Mouse (Mus musculus): ENCODE data around the gene Drc1.

Drc1 gene

GRCm38 (mm10) chr5:30281291-30281732 lies at the start of gene Drc1:
Gene Drc1, plus strand, starts transcription at chr5:30281388.
- no peak for DNase-seq

DNA sequence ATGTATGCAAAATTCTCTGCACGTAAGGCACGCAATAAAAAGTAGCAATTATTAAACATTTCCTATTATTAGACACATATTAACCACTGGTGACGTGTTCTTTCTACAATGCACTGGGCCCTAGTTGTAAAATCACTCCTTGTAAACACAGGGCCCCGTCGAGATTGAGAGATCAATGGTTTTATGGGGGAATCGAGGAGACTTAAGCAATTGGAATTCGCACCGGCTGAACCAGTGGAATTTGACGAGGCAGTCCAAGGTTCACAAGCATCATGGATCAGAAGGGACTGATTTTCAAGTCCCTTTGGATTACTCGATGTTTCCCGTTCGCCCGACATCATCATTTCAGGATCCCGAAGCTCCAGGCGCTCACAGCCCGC lies 49.3 kb upstream of the Drc1 start:
- DNase-seq: no peak

DNA sequence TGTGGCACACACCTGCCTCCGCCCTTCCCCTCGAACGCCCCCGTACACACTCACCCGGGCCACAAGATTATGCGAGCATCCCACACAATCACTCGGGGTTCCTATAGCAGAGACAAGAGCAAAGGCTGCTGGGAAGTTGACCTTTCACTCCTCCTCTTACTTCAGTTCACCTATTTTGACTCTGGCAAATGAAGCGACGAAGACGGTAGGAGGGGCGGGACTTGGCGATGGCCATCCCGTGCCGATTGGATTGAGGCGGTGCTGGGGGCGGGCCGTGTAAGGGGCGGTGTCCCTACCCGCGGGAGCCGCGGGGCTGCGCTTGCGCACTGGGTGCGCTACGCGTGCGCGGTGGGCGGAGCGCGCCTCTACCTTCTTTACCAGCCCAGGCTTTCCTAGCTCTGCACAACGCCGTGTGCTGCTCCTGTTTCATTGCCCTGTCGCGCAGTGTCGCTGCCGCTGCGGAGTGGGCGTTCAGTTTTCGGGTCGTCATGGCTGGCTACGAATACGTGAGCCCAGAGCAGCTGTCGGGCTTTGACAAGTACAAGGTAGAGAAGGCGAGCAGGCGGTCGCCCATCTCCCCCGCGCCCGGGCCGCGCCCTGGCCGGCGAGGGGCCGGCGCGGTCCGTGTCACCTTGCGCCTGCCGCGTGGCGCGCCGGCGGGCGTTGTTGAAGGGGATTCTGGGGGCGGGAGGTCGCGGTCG lies 48.8 kb upstream of the Drc1 start, which contains the start of gene Selenoi:
Selenoi (plus strand) TSS at position 311 of the 701 bp plus-strand sequence.
- DNase-seq: peak; percentile 100

DNA sequence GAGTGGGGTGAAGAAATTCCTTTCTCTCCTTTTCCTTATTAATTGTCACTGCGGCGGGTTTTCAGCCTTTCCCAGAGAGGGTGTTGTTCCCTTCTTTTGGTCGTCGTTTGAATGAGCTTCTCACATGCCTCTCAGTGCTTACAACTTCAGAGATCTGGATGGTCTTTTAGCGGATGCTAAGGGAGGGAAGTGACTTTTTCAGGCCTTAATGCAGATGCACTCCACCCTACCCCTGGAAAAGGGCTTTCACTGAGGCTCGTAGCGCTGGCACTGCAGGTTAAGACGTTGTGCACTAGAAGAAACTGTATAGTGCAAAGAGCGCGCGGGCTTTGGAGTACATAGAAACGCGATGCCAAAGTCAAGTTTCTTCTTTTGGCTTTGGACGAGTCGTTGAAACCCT lies 48.1 kb upstream of the Drc1 start:
- peak; percentile 22 for DNase-seq

DNA sequence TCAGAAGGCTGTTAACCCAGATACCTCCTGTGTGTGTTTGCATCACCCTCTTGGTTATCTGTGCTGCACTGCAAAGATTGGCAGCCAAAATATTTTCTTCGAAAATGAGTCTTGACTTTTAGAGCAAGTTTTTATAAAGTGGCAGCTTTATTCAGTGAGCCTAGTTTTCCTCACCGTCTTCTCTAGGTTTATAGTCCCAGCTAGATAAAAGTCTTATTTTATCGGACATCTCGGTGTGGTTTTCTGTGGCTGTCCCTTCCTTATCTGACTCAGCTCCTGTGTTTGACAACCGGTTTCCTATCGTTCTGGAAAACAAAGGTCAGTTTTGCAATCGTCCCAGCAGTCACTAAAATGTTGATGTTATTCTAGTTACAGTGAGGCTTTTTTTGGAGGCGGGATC lies 47.2 kb upstream of the Drc1 start:
- no peak for DNase-seq

DNA sequence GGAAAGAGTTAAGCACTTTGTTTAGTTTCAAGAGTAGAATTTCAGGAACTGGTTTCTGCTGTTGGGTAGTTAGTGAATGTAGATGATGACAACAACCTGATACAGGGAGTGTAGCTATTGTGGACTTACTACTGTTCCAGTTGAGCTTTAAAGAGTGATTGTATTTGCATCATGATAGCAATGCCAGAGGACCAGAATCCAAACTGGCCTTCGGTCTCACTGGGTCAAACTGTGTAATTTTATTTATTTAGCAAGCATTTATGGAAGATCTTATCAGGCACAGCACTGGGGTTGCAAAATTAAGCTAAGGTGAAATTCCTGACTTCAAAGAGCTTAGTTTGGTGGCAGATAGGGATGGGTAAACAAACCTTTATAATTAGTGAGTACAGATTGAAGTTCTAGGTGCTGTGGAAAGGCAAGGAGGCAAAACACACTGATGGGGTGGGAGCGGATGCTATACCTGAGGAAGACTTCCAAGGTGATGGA lies 45.5 kb upstream of the Drc1 start:
- no peak for DNase-seq

DNA sequence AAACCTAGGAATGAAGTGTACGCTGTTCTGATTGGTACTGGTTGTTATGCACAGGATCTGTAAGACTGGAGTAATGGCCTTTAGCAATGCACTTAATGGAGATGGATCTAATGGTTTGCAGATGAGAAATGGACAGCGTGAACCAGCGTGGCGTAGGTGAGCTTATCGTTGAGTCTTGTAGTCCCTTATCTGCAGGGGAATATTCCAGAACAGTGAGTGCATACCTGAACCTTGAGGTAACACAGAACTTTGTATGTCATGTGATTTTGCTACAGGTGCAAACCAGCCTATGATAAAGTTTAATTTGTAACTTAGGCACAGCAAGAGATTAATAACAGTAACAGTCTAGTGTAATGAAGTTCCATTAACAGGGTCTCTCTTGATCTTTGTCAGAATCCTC lies 42.7 kb upstream of the Drc1 start:
- no peak for DNase-seq

DNA sequence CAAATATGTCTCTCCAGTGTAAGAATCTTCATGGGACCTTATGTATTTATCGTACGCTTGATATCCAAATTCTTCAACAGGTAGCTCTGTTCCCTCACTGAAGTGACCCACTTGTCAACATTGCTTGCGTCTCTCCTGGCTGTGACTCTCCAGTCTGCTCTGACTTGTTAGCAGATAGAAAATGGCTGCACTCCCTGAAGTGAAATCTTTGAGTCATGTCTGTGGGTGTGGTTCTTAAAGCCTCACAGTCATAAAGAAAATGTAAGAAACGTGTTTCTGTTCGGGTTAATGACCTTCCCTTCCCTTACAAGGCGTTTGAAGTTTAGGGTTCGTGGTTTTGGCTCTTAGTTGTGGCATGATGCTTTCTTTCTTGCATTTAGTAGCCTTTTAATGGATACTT lies 40.6 kb upstream of the Drc1 start:
- DNase-seq: no peak

DNA sequence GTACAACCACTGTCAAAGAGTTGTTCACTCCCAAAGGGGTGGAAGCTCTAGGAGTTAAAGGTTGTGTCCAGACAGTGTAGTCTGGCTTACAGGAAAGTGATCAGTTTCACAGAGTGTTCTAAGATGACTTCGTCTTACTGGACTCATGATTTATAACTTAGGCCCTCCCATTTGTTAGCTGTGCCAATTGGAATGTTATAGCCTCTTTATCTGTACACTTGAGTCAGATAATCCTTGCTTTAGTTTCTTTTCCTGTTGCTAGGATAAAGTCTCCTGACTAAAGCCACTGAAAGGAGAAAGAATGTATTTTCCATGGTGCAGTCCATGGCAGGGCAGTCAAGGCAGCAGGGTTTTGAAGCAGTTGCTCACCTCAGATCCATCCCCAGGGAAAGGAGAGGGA lies 38.8 kb upstream of the Drc1 start:
- DNase-seq: no peak

- DNase-seq: no peak
Measured at GRCm38 (mm10) chr5:30243741-30244140, 37.4 kb upstream of the Drc1 start.

DNA sequence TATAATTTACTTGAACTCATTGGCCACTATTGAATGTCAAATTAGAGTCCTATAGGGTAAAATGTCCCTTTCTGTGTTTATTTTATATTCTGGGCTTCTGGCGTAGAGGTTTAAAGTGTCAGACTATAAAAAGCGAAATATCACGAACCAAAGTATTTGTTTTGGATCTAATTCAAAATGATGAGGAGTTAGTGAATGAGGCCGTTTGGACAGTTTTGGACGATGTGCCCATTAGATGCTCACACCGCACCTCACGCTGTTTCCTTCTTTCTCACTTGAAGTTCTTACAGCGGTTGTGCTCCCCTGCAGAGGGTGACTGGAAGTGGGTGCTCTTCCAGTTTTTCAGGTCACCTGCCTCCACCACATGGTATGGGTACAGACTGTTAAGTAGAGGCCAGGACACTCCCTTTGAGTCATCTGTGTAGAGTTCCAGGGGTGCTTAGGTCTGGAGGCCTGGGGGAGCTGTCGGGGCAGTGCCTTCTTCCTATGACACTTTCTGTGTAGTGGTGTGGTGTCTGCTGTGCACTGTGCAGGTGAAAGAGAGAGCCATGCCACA lies 35.2 kb upstream of the Drc1 start:
- DNase-seq: no peak

- DNase-seq: peak; percentile 31
Measured at GRCm38 (mm10) chr5:30247666-30248065, 33.5 kb upstream of the Drc1 start.

GRCm38 (mm10) chr5:30255567-30256354 lies 25.4 kb upstream of the Drc1 start:
- DNase-seq: no peak

GRCm38 (mm10) chr5:30258776-30259175 lies 22.4 kb upstream of the Drc1 start:
- no peak for DNase-seq

GRCm38 (mm10) chr5:30270571-30271190 lies 10.5 kb upstream of the Drc1 start:
- DNase-seq: no peak

DNA sequence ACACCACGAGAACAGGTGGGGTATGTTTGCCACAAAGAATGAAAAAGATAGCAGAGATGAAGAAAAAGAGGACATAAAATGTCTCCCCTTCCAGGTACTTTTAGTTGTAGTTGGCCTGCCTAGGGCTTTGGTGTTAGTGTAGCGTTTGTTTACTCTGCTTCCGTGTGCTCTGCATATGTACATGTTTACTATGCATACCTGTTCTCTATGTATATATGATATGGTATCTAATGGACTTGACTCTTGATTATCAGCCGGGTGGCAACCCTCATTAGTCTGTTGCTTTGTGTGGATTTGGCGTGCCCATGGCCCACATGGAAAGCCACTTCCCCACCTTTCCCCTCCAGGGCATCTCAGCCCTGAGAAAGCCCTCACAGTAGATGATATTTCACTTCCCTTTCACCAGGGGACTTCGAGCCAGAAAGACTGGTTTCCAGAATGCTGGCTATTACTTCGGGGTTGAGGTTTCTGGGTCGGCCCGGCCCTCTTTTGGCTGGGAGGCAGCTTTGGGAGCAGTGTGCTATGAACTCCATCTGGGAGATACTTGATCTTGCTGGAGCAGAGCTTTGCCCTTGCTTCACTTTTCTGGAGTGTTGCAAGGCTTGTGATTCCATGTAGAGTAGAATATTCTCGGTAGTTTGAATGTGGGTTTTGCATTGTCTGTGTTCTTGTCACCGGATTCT lies 9.4 kb upstream of the Drc1 start:
- no peak for DNase-seq

DNA sequence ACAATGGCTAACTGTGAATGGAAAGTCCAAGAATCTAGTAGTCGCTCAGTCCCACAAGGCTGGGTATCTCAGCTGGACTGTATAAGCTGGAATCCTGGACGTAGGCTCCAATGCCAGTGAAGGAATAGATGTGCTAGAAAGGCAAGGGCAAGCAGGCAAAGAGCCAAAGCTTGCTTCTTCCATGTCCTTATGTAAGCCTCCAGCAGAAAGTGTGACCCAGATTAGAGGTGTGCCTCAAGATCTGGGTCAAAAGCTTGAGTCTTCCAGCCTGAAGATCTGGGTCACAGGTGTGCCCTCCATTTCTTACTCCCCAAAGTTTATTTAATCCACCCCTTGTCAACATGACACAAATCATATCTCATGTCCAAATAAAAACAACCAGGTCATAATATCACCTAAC lies 4.8 kb upstream of the Drc1 start:
- no peak for DNase-seq

- DNase-seq: no peak
Measured at GRCm38 (mm10) chr5:30278952-30279351, 2.2 kb upstream of the Drc1 start.

GRCm38 (mm10) chr5:30279446-30279845 lies 1.7 kb upstream of the Drc1 start:
- no peak for DNase-seq

GRCm38 (mm10) chr5:30280864-30281263 lies 324 bp upstream of the Drc1 start:
- DNase-seq: no peak

DNA sequence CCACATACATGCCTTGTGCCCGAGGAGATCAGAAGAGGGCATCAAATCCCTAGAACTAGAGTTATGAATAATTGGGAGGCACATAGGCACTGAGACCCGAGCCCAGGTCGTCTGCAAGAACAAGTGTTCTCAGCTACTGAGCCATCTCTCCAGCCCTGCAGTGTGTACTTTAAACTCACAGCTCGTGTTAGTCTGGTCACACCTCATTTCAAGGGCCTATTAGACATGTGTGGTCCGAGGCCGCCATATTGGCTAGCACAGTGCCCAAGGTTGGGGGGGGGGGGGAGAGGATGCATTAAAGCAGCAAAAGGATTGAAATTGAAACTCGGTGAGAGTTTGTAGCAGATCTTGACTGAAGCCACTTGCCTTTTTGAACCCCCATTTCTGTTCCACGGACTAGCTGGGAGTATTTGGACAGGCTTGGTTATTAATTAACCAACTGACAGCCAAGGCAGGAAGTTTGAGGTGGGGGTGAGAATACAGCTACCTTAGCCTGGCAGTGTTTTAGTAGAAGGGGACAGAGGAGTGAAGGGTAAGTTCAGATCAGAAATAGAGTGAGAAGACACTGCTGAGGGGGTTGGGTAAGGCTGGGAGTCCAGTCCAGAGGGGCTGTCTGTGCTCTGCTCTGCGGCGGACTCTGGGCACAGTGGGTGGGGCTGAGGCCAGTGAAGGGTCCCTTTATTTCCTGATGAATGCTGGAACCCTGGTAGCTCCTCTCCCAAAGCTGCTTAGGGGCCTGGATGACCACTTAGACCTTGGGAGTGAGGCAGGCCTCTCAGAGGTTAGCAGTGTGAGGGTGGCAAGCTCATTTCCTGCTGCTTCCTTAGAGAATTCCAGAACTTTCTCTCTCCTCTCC lies 5.0 kb downstream of the Drc1 start:
- DNase-seq: peak; percentile 12
